7 mouse cellular contexts compared by ENCODE assay signal in the genomic region with DNA sequence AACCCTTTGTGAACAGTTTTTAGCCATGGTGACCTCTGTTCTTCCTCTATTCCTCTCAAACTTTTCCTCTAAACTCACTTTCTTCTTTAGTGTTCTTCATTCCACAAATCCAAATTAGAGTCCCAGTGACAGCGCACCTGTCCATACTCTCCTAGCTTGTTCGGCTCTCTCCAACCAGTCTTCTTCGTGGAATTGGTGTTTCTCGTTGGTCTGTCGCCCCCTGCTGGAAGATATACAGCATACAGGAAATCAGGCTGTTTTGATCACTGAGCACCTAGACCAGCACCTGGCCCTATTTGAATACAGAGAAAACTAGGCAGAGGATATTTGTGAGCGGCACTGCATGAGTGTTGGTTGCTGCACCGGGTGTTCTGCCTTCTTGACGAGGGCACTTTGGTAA. TPM values are rescaled to one million over a fixed set of nuclear protein-coding genes. Genes with fewer than 3 reads are reported as not detected.
A peak's percentile ranks its signal among the peaks of the same experiment; 100 is the strongest.
DNase-seq lines count a peak whose midpoint lies in the region; ATAC-seq and TF ChIP-seq lines count a peak whose summit lies in the region.

No protein-coding gene starts in this region.

- ATAC-seq in forebrain, postnatal 0 days = peak; percentile 55; the same call in 1 of the 2 replicates
- no peak for ATAC-seq in kidney, postnatal 0 days (replicated peaks; ENCODE audit: low FRiP score, low read depth)
- ATAC-seq in liver, postnatal 0 days = no peak

- peak; percentile 80 for TF ChIP-seq CTCF in forebrain, postnatal 0 days (IDR thresholded peaks at IDR 0.05; ENCODE audit: low read depth)
- peak; percentile 86 for TF ChIP-seq CTCF in kidney, postnatal 0 days (IDR thresholded peaks at IDR 0.05; ENCODE audit: low read depth)
- TF ChIP-seq CTCF in liver, postnatal 0 days (IDR thresholded peaks at IDR 0.05; ENCODE audit: low read depth) = peak; percentile 80

- H3K4me2 ChIP-seq in forebrain, postnatal 0 days (ENCODE audit: low read depth) = no peak overlapping the region
- H3K4me2 ChIP-seq in kidney, postnatal 0 days (ENCODE audit: low read length) = no peak overlapping the region
- H3K4me2 ChIP-seq in liver, postnatal 0 days (ENCODE audit: low read depth, low read length) = no peak overlapping the region

- no peaks in the 10 kb centered on the region for H3K36me3 ChIP-seq in ES-E14 (ENCODE audit: control insufficient read depth, insufficient read depth, low read length, poor library complexity, severe bottlenecking)
- no peaks in the 10 kb centered on the region for H3K36me3 ChIP-seq in forebrain, postnatal 0 days (ENCODE audit: insufficient read depth)
- no peaks in the 10 kb centered on the region for H3K36me3 ChIP-seq in kidney, postnatal 0 days (ENCODE audit: insufficient read depth, low read length)
- no peaks in the 10 kb centered on the region for H3K36me3 ChIP-seq in liver, postnatal 0 days (replicated peaks; ENCODE audit: insufficient read depth, low read length)

- TF ChIP-seq EP300 in liver, postnatal 0 days (IDR thresholded peaks at IDR 0.05; ENCODE audit: low read depth) = no peak

- H3K4me3 ChIP-seq in ES-E14 (ENCODE audit: insufficient read depth in 1 of 2, low read depth in 1 of 2, low read length in 2 of 2, poor library complexity in 1 of 2, severe bottlenecking in 1 of 2) = no peak overlapping the region
- H3K4me3 ChIP-seq in forebrain, postnatal 0 days (ENCODE audit: low read depth, low read length) = no peak overlapping the region
- H3K4me3 ChIP-seq in kidney, postnatal 0 days (replicated peaks; ENCODE audit: low read depth, low read length) = no peak overlapping the region
- no peak overlapping the region for H3K4me3 ChIP-seq in liver, postnatal 0 days (ENCODE audit: low read depth, low read length)

- H3K9ac ChIP-seq in ES-E14 (ENCODE audit: insufficient read depth, low read depth, low read length, poor library complexity, severe bottlenecking) = no peak overlapping the region
- H3K9ac ChIP-seq in forebrain, postnatal 0 days = no peak overlapping the region
- H3K9ac ChIP-seq in kidney, postnatal 0 days (ENCODE audit: low read depth, low read length) = no peak overlapping the region
- no peak overlapping the region for H3K9ac ChIP-seq in liver, postnatal 0 days (replicated peaks)

- no peak overlapping the region for H3K27ac ChIP-seq in ES-E14 (ENCODE audit: insufficient read depth, low read depth, low read length, poor library complexity, severe bottlenecking)
- H3K27ac ChIP-seq in forebrain, postnatal 0 days (ENCODE audit: low read depth, low read length) = no peak overlapping the region
- no peak overlapping the region for H3K27ac ChIP-seq in kidney, postnatal 0 days
- no peak overlapping the region for H3K27ac ChIP-seq in liver, postnatal 0 days (ENCODE audit: low read depth)

- no peaks in the 10 kb centered on the region for H3K9me3 ChIP-seq in ES-E14 (ENCODE audit: control insufficient read depth, insufficient read depth, low read depth, low read length)
- no peaks in the 10 kb centered on the region for H3K9me3 ChIP-seq in forebrain, postnatal 0 days (ENCODE audit: low read length)
- H3K9me3 ChIP-seq in kidney, postnatal 0 days (replicated peaks; ENCODE audit: low read length) = no peaks in the 10 kb centered on the region
- H3K9me3 ChIP-seq in liver, postnatal 0 days (ENCODE audit: low read length) = no peaks in the 10 kb centered on the region

- H3K4me1 ChIP-seq in ES-E14 (ENCODE audit: control insufficient read depth in 2 of 2, insufficient read depth in 2 of 2, low read length in 2 of 2, poor library complexity in 1 of 2) = no peaks in the 10 kb centered on the region
- H3K4me1 ChIP-seq in forebrain, postnatal 0 days (ENCODE audit: insufficient read depth) = no peaks in the 10 kb centered on the region
- no peaks in the 10 kb centered on the region for H3K4me1 ChIP-seq in kidney, postnatal 0 days (replicated peaks; ENCODE audit: insufficient read depth, low read length)
- H3K4me1 ChIP-seq in liver, postnatal 0 days (ENCODE audit: insufficient read depth) = no peaks in the 10 kb centered on the region

- no peaks in the 10 kb centered on the region for H3K27me3 ChIP-seq in forebrain, postnatal 0 days (ENCODE audit: insufficient read depth, low read length)
- H3K27me3 ChIP-seq in kidney, postnatal 0 days (ENCODE audit: insufficient read depth, low read length) = no peaks in the 10 kb centered on the region
- no peaks in the 10 kb centered on the region for H3K27me3 ChIP-seq in liver, postnatal 0 days (ENCODE audit: insufficient read depth, low read length)

- peak; percentile 70 for DNase-seq in CD4-positive, CD25-positive, alpha-beta regulatory T cell, adult 2 months (ENCODE audit: low read depth, low spot score)
- peak; percentile 30 for DNase-seq in ES-E14 (ENCODE audit: low read depth, low spot score)
- peak; percentile 34 for DNase-seq in c-Kit-positive CD71-positive TER-119-positive erythroid progenitor cells, embryonic 14.5 days (ENCODE audit: low spot score)
- DNase-seq in forebrain, postnatal 0 days = peak; percentile 70
- peak; percentile 65 for DNase-seq in kidney, postnatal 0 days (ENCODE audit: low spot score)
- peak; percentile 34 for DNase-seq in liver, postnatal 0 days
- DNase-seq in retina, embryonic 14.5 days (ENCODE audit: low spot score) = peak; percentile 67

- WGBS in forebrain, postnatal 0 days = 36% methylated on average over 8 of the region's 8 CpGs
- 34% methylated on average over 8 of the region's 8 CpGs for WGBS in kidney, postnatal 0 days
- 33% methylated on average over 8 of the region's 8 CpGs for WGBS in liver, postnatal 0 days (ENCODE audit: insufficient replicate concordance)

- in situ Hi-C loops in ES-E14 (cut with MboI; ENCODE audit: low sequenced_read_pairs in 2 of 2, unreplicated experiment in 2 of 2) = no loop called here

TF ChIP-seq in ES-E14, 5 proteins besides CTCF, POLR2A, EP300 and RAD21:
- TF ChIP-seq ZC3H11A (IDR thresholded peaks at IDR 0.05; ENCODE audit: borderline replicate concordance, low read depth, low read length) = no peak
- TF ChIP-seq CHD2 (IDR thresholded peaks at IDR 0.05; ENCODE audit: low read depth, low read length) = no peak
- no peak for TF ChIP-seq ZNF384 (IDR thresholded peaks at IDR 0.05; ENCODE audit: low read depth, low read length)
- no peak for TF ChIP-seq HCFC1 (IDR thresholded peaks at IDR 0.05; ENCODE audit: borderline replicate concordance, insufficient read depth, low read length)
- no peak for TF ChIP-seq MAFK (IDR thresholded peaks at IDR 0.05; ENCODE audit: insufficient read depth, low read depth, low read length)

RNA-seq across cellular contexts. Expression of gene Mtmr1, which starts 53.3 kb away (rescaled TPM):
- 3.6 and 6.0 TPM in 2 replicates for total RNA-seq in ES-E14 (2012; rRNA removed)
- total RNA-seq in forebrain, postnatal 0 days (2014; rRNA removed) = 31.1 and 39.3 TPM in 2 replicates
- 7.4 and 9.9 TPM in 2 replicates for polyA plus RNA-seq in forebrain, postnatal 0 days (2015; fragmentation: Nextera tagmentation; extraction: Ambion mirVana)
- 8.2 and 8.7 TPM in 2 replicates for polyA plus RNA-seq in kidney, postnatal 0 days (2015; fragmentation: Nextera tagmentation; extraction: Ambion mirVana)
- 4.6 and 5.3 TPM in 2 replicates for polyA plus RNA-seq in liver, postnatal 0 days (2015; fragmentation: Nextera tagmentation; extraction: Ambion mirVana)
